Mouse (Mus musculus) ES-Bruce4 (cell line): ENCODE measurements at regions not wholly inside any gene's neighbourhood (a gene's known extent, or its start where the extent isn't known, plus 50 kb on each side); places are given as distances from the start of the nearest gene placed in this dataset.

Experiments used
- CTCF ChIP-seq: IDR thresholded peaks from one replicate; pipeline ENCODE4 v1.8.1; 2011; ENCODE audit warnings: low read depth, low read length
- POLR2A ChIP-seq: IDR thresholded peaks from one replicate; pipeline ENCODE4 v1.8.1; 2011; ENCODE audit warnings: low read length; ENCODE audit not compliant: insufficient read depth

- TF ChIP-seq POLR2A (no peak), CTCF (no peak)
Observed at GRCm38 (mm10) chr17:75907085-75907484, 355.3 kb upstream of the Fam98a start.
